Mouse (Mus musculus) kidney, embryonic 14.5 days (tissue): Measurements from ENCODE around the gene Dnah1. TPM values are rescaled to one million over a fixed set of nuclear protein-coding genes. Genes with fewer than 3 reads are reported as not detected.

Source experiments
- ATAC-seq: fragments of 200-750 bp; cut with Nextera tagmentation; 2 replicates; pipeline ENCODE4 v1.8.0; 2017; ENCODE audit warnings: moderate number of reproducible peaks, mild to moderate bottlenecking, moderate TSS enrichment, moderate library complexity; ENCODE audit not compliant: low FRiP score, low TSS enrichment
- H3K27ac ChIP-seq: fragments of 300-500 bp; sonication (generic); 2 replicates; pipeline ENCODE4 v1.5.1; 2014; ENCODE audit warnings: low read depth, mild to moderate bottlenecking, low read length, moderate library complexity, mixed read lengths
- H3K27me3 ChIP-seq: fragments of 300-500 bp; sonication (generic); 2 replicates; pipeline ENCODE4 v1.6.1; 2014; ENCODE audit warnings: mild to moderate bottlenecking, low read length; ENCODE audit not compliant: control insufficient read depth, insufficient read depth
- H3K36me3 ChIP-seq: fragments of 300-500 bp; sonication (generic); 2 replicates; pipeline ENCODE4 v1.6.1; 2014; ENCODE audit warnings: low read length, mixed read lengths; ENCODE audit not compliant: control insufficient read depth, insufficient read depth
- H3K4me1 ChIP-seq: fragments of 300-500 bp; sonication (generic); 2 replicates; pipeline ENCODE4 v1.6.1; 2014; ENCODE audit warnings: low read length, mixed read lengths; ENCODE audit not compliant: control insufficient read depth, insufficient read depth
- H3K4me2 ChIP-seq: fragments of 300-500 bp; sonication (generic); replicated peaks from 2 replicates; pipeline ENCODE4 v1.6.1; 2014; ENCODE audit warnings: low read depth, mild to moderate bottlenecking, low read length
- H3K4me3 ChIP-seq: fragments of 300-500 bp; sonication (generic); 2 replicates; pipeline ENCODE4 v1.5.1; 2014; ENCODE audit warnings: mild to moderate bottlenecking, low read length
- H3K9ac ChIP-seq: fragments of 300-500 bp; sonication (generic); 2 replicates; pipeline ENCODE4 v1.6.1; 2014; ENCODE audit warnings: low read depth, mild to moderate bottlenecking, low read length, moderate library complexity
- H3K9me3 ChIP-seq: fragments of 300-500 bp; sonication (generic); 2 replicates; pipeline ENCODE4 v1.6.1; 2016; ENCODE audit warnings: low read length; ENCODE audit not compliant: control insufficient read depth
- WGBS: fragments of 180-500 bp; shearing (Covaris S2); extraction: QIAGEN DNeasy Blood & Tissue Kit; methylation state at CpG from one replicate; pipeline ENCODE4 v1.1.7; 2014; 5-methylcytosine and 5-hydroxymethylcytosine counted together
- polyA plus RNA-seq: library from polyadenylated mRNA; unstranded; fragments of >200 nt; fragmentation: Nextera tagmentation; extraction: Ambion mirVana; gene quantifications from 2 replicates; pipeline ENCODE4 v1.2.1, GENCODE M21; 2014

The Dnah1 gene
- polyA plus RNA-seq, 1 experiment from 2014 or later: 9.0 TPM

- Histone ChIP-seq H3K4me3 (peak within 1 kb of the TSS; percentile 98), H3K9ac (peak within 1 kb of the TSS; percentile 98), H3K4me2 (peak within 1 kb of the TSS; percentile 61), H3K36me3 (peaks cover 35% of the 10 kb centered on the region), H3K27ac (peak within 1 kb of the TSS; percentile 93), H3K4me1 (peaks cover 6% of the 10 kb centered on the region), H3K9me3 (no peaks in the 10 kb centered on the region), H3K27me3 (no peaks in the 10 kb centered on the region)
- WGBS: under 1% methylated on average over 75 of the region's 75 CpGs
- peak; percentile 93 for ATAC-seq
Observed at GRCm38 (mm10) chr14:31251084-31251604, 72.6 kb downstream of the Dnah1 start, which contains the start of the genes Phf7 and Bap1. TSS of gene Phf7 (minus strand) at chr14:31251317. TSS of gene Bap1 (plus strand) at chr14:31251450.

- H3K36me3 ChIP-seq: peaks cover 28% of the 10 kb centered on the region
- peak overlapping the region; percentile 93 for H3K27ac ChIP-seq
- H3K4me2 ChIP-seq: peak overlapping the region; percentile 61
- ATAC-seq: peak; percentile 89
- peak overlapping the region; percentile 98 for H3K4me3 ChIP-seq
- H3K27me3 ChIP-seq: no peaks in the 10 kb centered on the region
- H3K4me1 ChIP-seq: peaks cover 6% of the 10 kb centered on the region
- WGBS: 20% methylated on average over 38 of the region's 38 CpGs
- H3K9ac ChIP-seq: peak overlapping the region; percentile 98
- no peaks in the 10 kb centered on the region for H3K9me3 ChIP-seq
Observed at GRCm38 (mm10) chr14:31250222-31251083, 73.2 kb downstream of the Dnah1 start.

- Histone ChIP-seq H3K27ac (no peak overlapping the region), H3K4me2 (no peak overlapping the region), H3K4me3 (no peak overlapping the region), H3K9ac (no peak overlapping the region), H3K4me1 (peaks cover 6% of the 10 kb centered on the region), H3K27me3 (no peaks in the 10 kb centered on the region), H3K9me3 (no peaks in the 10 kb centered on the region), H3K36me3 (peaks cover 8% of the 10 kb centered on the region)
- 91% methylated on average over 6 of the region's 6 CpGs for WGBS
- no peak for ATAC-seq
Observed at GRCm38 (mm10) chr14:31248396-31248795, 75.3 kb downstream of the Dnah1 start.

GRCm38 (mm10) chr14:31245946-31246345, 77.8 kb downstream of the Dnah1 start:
- Histone ChIP-seq H3K36me3 (no peaks in the 10 kb centered on the region), H3K27me3 (no peaks in the 10 kb centered on the region), H3K4me2 (no peak overlapping the region), H3K4me3 (no peak overlapping the region), H3K9me3 (no peaks in the 10 kb centered on the region), H3K9ac (no peak overlapping the region), H3K27ac (no peak overlapping the region), H3K4me1 (no peaks in the 10 kb centered on the region)
- no peak for ATAC-seq
- 86% methylated on average over 1 of the region's 1 CpGs for WGBS

GRCm38 (mm10) chr14:31244777-31245176, 78.9 kb downstream of the Dnah1 start:
- H3K27ac ChIP-seq: no peak overlapping the region
- H3K4me1 ChIP-seq: no peaks in the 10 kb centered on the region
- no peak for ATAC-seq
- no peaks in the 10 kb centered on the region for H3K27me3 ChIP-seq
- no peaks in the 10 kb centered on the region for H3K36me3 ChIP-seq
- 80% methylated on average over 1 of the region's 1 CpGs for WGBS
- no peak overlapping the region for H3K4me3 ChIP-seq
- H3K4me2 ChIP-seq: no peak overlapping the region
- H3K9ac ChIP-seq: no peak overlapping the region
- no peaks in the 10 kb centered on the region for H3K9me3 ChIP-seq

- no peak overlapping the region for H3K9ac ChIP-seq
- no peak overlapping the region for H3K4me3 ChIP-seq
- H3K27me3 ChIP-seq: no peaks in the 10 kb centered on the region
- H3K4me2 ChIP-seq: no peak overlapping the region
- WGBS: 54% methylated on average over 3 of the region's 3 CpGs
- no peaks in the 10 kb centered on the region for H3K36me3 ChIP-seq
- no peak overlapping the region for H3K27ac ChIP-seq
- ATAC-seq: no peak
- no peaks in the 10 kb centered on the region for H3K9me3 ChIP-seq
- no peaks in the 10 kb centered on the region for H3K4me1 ChIP-seq
Observed at GRCm38 (mm10) chr14:31240528-31240927, 83.2 kb downstream of the Dnah1 start.

GRCm38 (mm10) chr14:31237101-31237882, 86.4 kb downstream of the Dnah1 start:
- H3K4me3 ChIP-seq: no peak overlapping the region
- no peak for ATAC-seq
- WGBS: 83% methylated on average over 7 of the region's 7 CpGs

GRCm38 (mm10) chr14:31233996-31234591, 89.6 kb downstream of the Dnah1 start:
- Histone ChIP-seq H3K9ac (no peak overlapping the region), H3K4me2 (no peak overlapping the region), H3K4me3 (no peak overlapping the region), H3K27ac (no peak overlapping the region), H3K27me3 (no peaks in the 10 kb centered on the region), H3K36me3 (no peaks in the 10 kb centered on the region), H3K9me3 (no peaks in the 10 kb centered on the region), H3K4me1 (peaks cover 21% of the 10 kb centered on the region)
- WGBS: 19% methylated on average over 11 of the region's 11 CpGs
- ATAC-seq: peak; percentile 37

More at GRCm38 (mm10) chr14:31237101-31237882, 86.4 kb downstream of the Dnah1 start:
- Histone ChIP-seq H3K36me3 (no peaks in the 10 kb centered on the region), H3K4me2 (no peak overlapping the region), H3K4me1 (peaks cover 5% of the 10 kb centered on the region; the same call in 1 of the 2 replicates), H3K9me3 (no peaks in the 10 kb centered on the region), H3K9ac (no peak overlapping the region), H3K27me3 (no peaks in the 10 kb centered on the region), H3K27ac (no peak overlapping the region)
